Mouse (Mus musculus): ENCODE data around the gene Tspan5. TPM values are rescaled to one million over a fixed set of nuclear protein-coding genes. Genes with fewer than 3 reads are reported as not detected.
A peak's percentile ranks its signal among the peaks of the same experiment; 100 is the strongest.

The Tspan5 gene
- polyA plus RNA-seq, 1 experiment from 2014 or later = 2.6 TPM

GRCm38 (mm10) chr3:138760685-138761119 lies 18.7 kb downstream of the Tspan5 start:
- no peak for ATAC-seq (ENCODE audit: low read depth)
- Histone ChIP-seq H3K36me3 (ENCODE audit: control insufficient read depth, insufficient read depth) (no peaks in the 10 kb centered on the region), H3K9me3 (replicated peaks; ENCODE audit: control insufficient read depth, low read length) (no peaks in the 10 kb centered on the region), H3K27me3 (ENCODE audit: control insufficient read depth, insufficient read depth, low read depth, low read length) (no peaks in the 10 kb centered on the region), H3K4me3 (ENCODE audit: low read depth, low read length) (no peak overlapping the region), H3K4me1 (ENCODE audit: control insufficient read depth, low read depth, low read length) (no peaks in the 10 kb centered on the region), H3K27ac (ENCODE audit: low read length) (no peak overlapping the region), H3K4me2 (ENCODE audit: low read depth, low read length) (no peak overlapping the region), H3K9ac (ENCODE audit: low read depth, low read length) (no peak overlapping the region)
- WGBS (ENCODE audit: insufficient replicate concordance) = 77% methylated on average over 11 of the region's 11 CpGs

- no peak for ATAC-seq (ENCODE audit: low read depth)
- no peaks in the 10 kb centered on the region for H3K4me1 ChIP-seq (ENCODE audit: control insufficient read depth, low read depth, low read length)
- no peak overlapping the region for H3K9ac ChIP-seq (ENCODE audit: low read depth, low read length)
- WGBS (ENCODE audit: insufficient replicate concordance) = 73% methylated on average over 13 of the region's 13 CpGs
- no peaks in the 10 kb centered on the region for H3K36me3 ChIP-seq (ENCODE audit: control insufficient read depth, insufficient read depth)
- H3K4me3 ChIP-seq (ENCODE audit: low read depth, low read length) = no peak overlapping the region
- H3K27ac ChIP-seq (ENCODE audit: low read length) = no peak overlapping the region
- H3K27me3 ChIP-seq (ENCODE audit: control insufficient read depth, insufficient read depth, low read depth, low read length) = no peaks in the 10 kb centered on the region
- no peaks in the 10 kb centered on the region for H3K9me3 ChIP-seq (replicated peaks; ENCODE audit: control insufficient read depth, low read length)
- H3K4me2 ChIP-seq (ENCODE audit: low read depth, low read length) = no peak overlapping the region
Measured at GRCm38 (mm10) chr3:138761531-138761930, 19.5 kb downstream of the Tspan5 start.

- no peaks in the 10 kb centered on the region for H3K36me3 ChIP-seq (ENCODE audit: control insufficient read depth, insufficient read depth)
- WGBS (ENCODE audit: insufficient replicate concordance) = 66% methylated on average over 9 of the region's 9 CpGs
- no peak overlapping the region for H3K27ac ChIP-seq (ENCODE audit: low read length)
- H3K4me1 ChIP-seq (ENCODE audit: control insufficient read depth, low read depth, low read length) = no peaks in the 10 kb centered on the region
- no peaks in the 10 kb centered on the region for H3K9me3 ChIP-seq (replicated peaks; ENCODE audit: control insufficient read depth, low read length)
- H3K4me2 ChIP-seq (ENCODE audit: low read depth, low read length) = no peak overlapping the region
- H3K4me3 ChIP-seq (ENCODE audit: low read depth, low read length) = no peak overlapping the region
- no peak overlapping the region for H3K9ac ChIP-seq (ENCODE audit: low read depth, low read length)
- no peak for ATAC-seq (ENCODE audit: low read depth)
- no peaks in the 10 kb centered on the region for H3K27me3 ChIP-seq (ENCODE audit: control insufficient read depth, insufficient read depth, low read depth, low read length)
Measured at GRCm38 (mm10) chr3:138763941-138764340, 21.9 kb downstream of the Tspan5 start.

GRCm38 (mm10) chr3:138764782-138765181 lies 22.8 kb downstream of the Tspan5 start:
- no peak overlapping the region for H3K4me3 ChIP-seq (ENCODE audit: low read depth, low read length)
- H3K4me2 ChIP-seq (ENCODE audit: low read depth, low read length) = no peak overlapping the region
- no peaks in the 10 kb centered on the region for H3K4me1 ChIP-seq (ENCODE audit: control insufficient read depth, low read depth, low read length)
- H3K27me3 ChIP-seq (ENCODE audit: control insufficient read depth, insufficient read depth, low read depth, low read length) = no peaks in the 10 kb centered on the region
- no peaks in the 10 kb centered on the region for H3K36me3 ChIP-seq (ENCODE audit: control insufficient read depth, insufficient read depth)
- no peak for ATAC-seq (ENCODE audit: low read depth)
- 57% methylated on average over 3 of the region's 3 CpGs for WGBS (ENCODE audit: insufficient replicate concordance)
- no peak overlapping the region for H3K9ac ChIP-seq (ENCODE audit: low read depth, low read length)
- no peak overlapping the region for H3K27ac ChIP-seq (ENCODE audit: low read length)
- H3K9me3 ChIP-seq (replicated peaks; ENCODE audit: control insufficient read depth, low read length) = no peaks in the 10 kb centered on the region

- no peak overlapping the region for H3K4me3 ChIP-seq (ENCODE audit: low read depth, low read length)
- no peak overlapping the region for H3K9ac ChIP-seq (ENCODE audit: low read depth, low read length)
- no peaks in the 10 kb centered on the region for H3K9me3 ChIP-seq (replicated peaks; ENCODE audit: control insufficient read depth, low read length)
- no peaks in the 10 kb centered on the region for H3K27me3 ChIP-seq (ENCODE audit: control insufficient read depth, insufficient read depth, low read depth, low read length)
- no peak overlapping the region for H3K4me2 ChIP-seq (ENCODE audit: low read depth, low read length)
- no peak for ATAC-seq (ENCODE audit: low read depth)
- no peaks in the 10 kb centered on the region; the same call in 1 of the 2 replicates for H3K4me1 ChIP-seq (ENCODE audit: control insufficient read depth, low read depth, low read length)
- 70% methylated on average over 8 of the region's 8 CpGs for WGBS (ENCODE audit: insufficient replicate concordance)
- H3K36me3 ChIP-seq (ENCODE audit: control insufficient read depth, insufficient read depth) = no peaks in the 10 kb centered on the region
- no peak overlapping the region for H3K27ac ChIP-seq (ENCODE audit: low read length)
Measured at GRCm38 (mm10) chr3:138767034-138767433, 25.0 kb downstream of the Tspan5 start.

GRCm38 (mm10) chr3:138768541-138769093 lies 26.6 kb downstream of the Tspan5 start:
- Histone ChIP-seq H3K27me3 (ENCODE audit: control insufficient read depth, insufficient read depth, low read depth, low read length) (no peaks in the 10 kb centered on the region), H3K9ac (ENCODE audit: low read depth, low read length) (no peak overlapping the region), H3K4me3 (ENCODE audit: low read depth, low read length) (no peak overlapping the region), H3K27ac (ENCODE audit: low read length) (no peak overlapping the region), H3K4me1 (ENCODE audit: control insufficient read depth, low read depth, low read length) (no peaks in the 10 kb centered on the region; the same call in 1 of the 2 replicates), H3K9me3 (replicated peaks; ENCODE audit: control insufficient read depth, low read length) (no peaks in the 10 kb centered on the region), H3K36me3 (ENCODE audit: control insufficient read depth, insufficient read depth) (no peaks in the 10 kb centered on the region), H3K4me2 (ENCODE audit: low read depth, low read length) (no peak overlapping the region)
- ATAC-seq (ENCODE audit: low read depth) = no peak
- WGBS (ENCODE audit: insufficient replicate concordance) = 75% methylated on average over 12 of the region's 12 CpGs

- Histone ChIP-seq H3K4me3 (ENCODE audit: low read depth, low read length) (no peak overlapping the region), H3K27ac (ENCODE audit: low read length) (no peak overlapping the region), H3K36me3 (ENCODE audit: control insufficient read depth, insufficient read depth) (no peaks in the 10 kb centered on the region), H3K9me3 (replicated peaks; ENCODE audit: control insufficient read depth, low read length) (no peaks in the 10 kb centered on the region), H3K9ac (ENCODE audit: low read depth, low read length) (no peak overlapping the region), H3K4me1 (ENCODE audit: control insufficient read depth, low read depth, low read length) (no peaks in the 10 kb centered on the region; the same call in 1 of the 2 replicates), H3K27me3 (ENCODE audit: control insufficient read depth, insufficient read depth, low read depth, low read length) (no peaks in the 10 kb centered on the region), H3K4me2 (ENCODE audit: low read depth, low read length) (no peak overlapping the region)
- WGBS (ENCODE audit: insufficient replicate concordance) = 63% methylated on average over 10 of the region's 10 CpGs
- ATAC-seq (ENCODE audit: low read depth) = no peak
Measured at GRCm38 (mm10) chr3:138770650-138771331, 28.8 kb downstream of the Tspan5 start.

- peak; percentile 68 for ATAC-seq (ENCODE audit: low read depth)
- 52% methylated on average over 12 of the region's 12 CpGs for WGBS (ENCODE audit: insufficient replicate concordance)
- H3K9me3 ChIP-seq (replicated peaks; ENCODE audit: control insufficient read depth, low read length) = no peaks in the 10 kb centered on the region
- no peaks in the 10 kb centered on the region for H3K36me3 ChIP-seq (ENCODE audit: control insufficient read depth, insufficient read depth)
- H3K4me2 ChIP-seq (ENCODE audit: low read depth, low read length) = no peak overlapping the region
- no peaks in the 10 kb centered on the region for H3K27me3 ChIP-seq (ENCODE audit: control insufficient read depth, insufficient read depth, low read depth, low read length)
- no peak overlapping the region for H3K27ac ChIP-seq (ENCODE audit: low read length)
- no peak overlapping the region for H3K9ac ChIP-seq (ENCODE audit: low read depth, low read length)
- no peak overlapping the region for H3K4me3 ChIP-seq (ENCODE audit: low read depth, low read length)
- H3K4me1 ChIP-seq (ENCODE audit: control insufficient read depth, low read depth, low read length) = no peaks in the 10 kb centered on the region; the same call in 1 of the 2 replicates
Measured at GRCm38 (mm10) chr3:138771549-138772333, 29.7 kb downstream of the Tspan5 start.
